Mouse (Mus musculus) left cerebral cortex, adult 18-20 months (tissue): ENCODE results near the gene Phkg2. TPM values are rescaled to one million over a fixed set of nuclear protein-coding genes. Genes with fewer than 3 reads are reported as not detected.

Experiments
- DNase-seq, 2 experiments: peaks; one replicate each; pipeline ENCODE4 v3.0.0; 2021 to 2022; ENCODE audit warnings: low spot score in 2 of 2, mixed read lengths in 1 of 2
- long read RNA-seq, 2 experiments: library from polyadenylated mRNA; stranded (forward); transcript quantifications; one replicate each; pipeline ENCODE4 v2.0.0; 2021
- total RNA-seq, 2 experiments: library from RNA; stranded (reverse); gene quantifications; 2 replicates each; pipeline ENCODE4 v1.2.3; 2021

Phkg2 gene
- 10 to 100 TPM; 70.6 to 81.2 TPM for total RNA-seq
- long read RNA-seq, experiment 1, transcript Phkg2-201 (10 exons, 1,570 nt), result major isoform, 19 of 44 reads
- long read RNA-seq, experiment 1, partial matches to known transcripts, result 4 of 44 reads
- long read RNA-seq, experiment 1, other reads (novel, unspliced or antisense), result 16 of 44 reads
- long read RNA-seq, experiment 2, transcript Phkg2-201 (10 exons, 1,570 nt), result major isoform, 14 of 32 reads
- long read RNA-seq, experiment 2, partial matches to known transcripts, result 3 of 32 reads
- long read RNA-seq, experiment 2, other reads (novel, unspliced or antisense), result 11 of 32 reads

- peak; percentile 85 to 93 for DNase-seq
These were observed at the start of gene Phkg2 for GRCm38 (mm10) chr7:127572895-127573471. Gene Phkg2, plus strand, starts transcription at chr7:127573340.

- no peak for DNase-seq
These were observed 31.5 kb upstream of the Phkg2 start for GRCm38 (mm10) chr7:127541671-127542070.

GRCm38 (mm10) chr7:127549116-127549835 lies 23.9 kb upstream of the Phkg2 start:
- DNase-seq, result no peak

- no peak for DNase-seq
These were observed 21.6 kb upstream of the Phkg2 start for GRCm38 (mm10) chr7:127551558-127551957.

- no peak for DNase-seq
These were observed 12.6 kb upstream of the Phkg2 start for GRCm38 (mm10) chr7:127560580-127560979.

- DNase-seq, result no peak
These were observed 11.7 kb upstream of the Phkg2 start, which contains the start of gene Tmem265 for GRCm38 (mm10) chr7:127561340-127561858. Gene Tmem265, plus strand, starts transcription at chr7:127561390.

- no peak for DNase-seq
These were observed 8.6 kb upstream of the Phkg2 start for GRCm38 (mm10) chr7:127564381-127565150.

GRCm38 (mm10) chr7:127573503-127574008 lies 416 bp downstream of the Phkg2 start:
- no peak for DNase-seq

- no peak for DNase-seq
These were observed 975 bp downstream of the Phkg2 start for GRCm38 (mm10) chr7:127574115-127574514.

GRCm38 (mm10) chr7:127583260-127583659 lies 10.1 kb downstream of the Phkg2 start:
- DNase-seq, result no peak

- no peak for DNase-seq
These were observed 11.9 kb downstream of the Phkg2 start for GRCm38 (mm10) chr7:127585031-127585430.

- no peak for DNase-seq
These were observed 13.0 kb downstream of the Phkg2 start for GRCm38 (mm10) chr7:127586149-127586548.

- DNase-seq, result no peak
These were observed 14.1 kb downstream of the Phkg2 start for GRCm38 (mm10) chr7:127587196-127587595.

GRCm38 (mm10) chr7:127588011-127588871 lies 15.1 kb downstream of the Phkg2 start, which contains the start of the genes Ccdc189 and Rnf40:
Gene Ccdc189, minus strand, starts transcription at chr7:127588595.
Gene Rnf40, plus strand, starts transcription at chr7:127588767.
- peak; percentile 87 to 95 for DNase-seq

GRCm38 (mm10) chr7:127588901-127589300 lies 15.8 kb downstream of the Phkg2 start:
- no peak for DNase-seq

GRCm38 (mm10) chr7:127589637-127590036 lies 16.5 kb downstream of the Phkg2 start:
- no peak for DNase-seq

- no peak for DNase-seq
These were observed 18.0 kb downstream of the Phkg2 start for GRCm38 (mm10) chr7:127591108-127591507.

GRCm38 (mm10) chr7:127592575-127592974 lies 19.4 kb downstream of the Phkg2 start:
- DNase-seq, result no peak

- no peak for DNase-seq
These were observed 23.6 kb downstream of the Phkg2 start for GRCm38 (mm10) chr7:127596747-127597146.

GRCm38 (mm10) chr7:127600612-127601011 lies 27.5 kb downstream of the Phkg2 start:
- no peak for DNase-seq
